Comparison of ENCODE assay signal across 8 mouse cellular contexts in the genomic region with DNA sequence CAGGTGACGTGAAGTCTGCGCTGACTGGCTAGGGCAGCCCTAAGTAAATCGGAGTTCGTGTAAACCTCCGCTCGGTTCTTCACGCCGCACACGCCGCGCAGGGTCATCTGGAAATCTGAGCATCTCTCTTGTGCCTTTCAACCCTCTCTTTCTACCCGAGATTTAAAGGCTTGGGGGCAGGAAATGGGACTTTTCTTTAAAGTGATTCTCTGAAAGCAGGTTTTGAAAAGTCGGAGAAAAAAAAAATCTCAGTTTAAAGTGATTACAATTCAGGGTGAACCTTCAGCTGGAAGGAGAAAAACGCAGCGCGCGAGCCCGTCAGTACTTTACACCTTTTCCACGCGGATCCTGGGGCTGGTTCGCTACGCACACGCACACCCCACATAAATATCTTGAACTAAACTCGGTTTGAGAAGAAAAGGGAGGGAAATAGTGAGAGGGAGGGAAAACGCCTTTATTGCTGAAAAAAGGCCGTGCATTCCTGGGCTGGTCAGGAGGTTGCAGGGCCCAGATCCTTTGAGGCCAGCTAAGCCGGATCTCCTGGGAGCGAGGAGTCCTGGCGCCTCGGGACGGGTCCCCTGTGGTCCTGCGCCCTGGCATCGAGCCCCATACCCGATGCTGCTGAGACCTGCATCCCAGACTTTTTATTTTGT. TPM values are rescaled to one million over a fixed set of nuclear protein-coding genes. Genes with fewer than 3 reads are reported as not detected.
DNase-seq lines count a peak whose midpoint lies in the region; ATAC-seq and TF ChIP-seq lines count a peak whose summit lies in the region.

No protein-coding gene starts in this region.

- under 1% methylated on average over 34 of the region's 34 CpGs for WGBS in lung, embryonic 14.5 days
- whole genome bisulfite sequencing in kidney, adult 2 months: under 1% methylated on average over 34 of the region's 34 CpGs
- WGBS in liver, embryonic 12.5 days (ENCODE audit: insufficient replicate concordance): 1% methylated on average over 34 of the region's 34 CpGs
- under 1% methylated on average over 34 of the region's 34 CpGs for WGBS in neural tube, embryonic 15.5 days

- peak overlapping the region; percentile 78 for H3K4me3 ChIP-seq in lung, embryonic 14.5 days (ENCODE audit: low read depth, low read length)
- H3K4me3 ChIP-seq in kidney, adult 2 months (ENCODE audit: insufficient read depth, low read depth, low read length): peak overlapping the region; percentile 74
- peak overlapping the region; percentile 57 for H3K4me3 ChIP-seq in liver, embryonic 12.5 days
- H3K4me3 ChIP-seq in neural tube, embryonic 15.5 days (replicated peaks): peak overlapping the region; percentile 86

- H3K4me1 ChIP-seq in lung, embryonic 14.5 days (ENCODE audit: insufficient read depth): no peaks in the 10 kb centered on the region
- no peaks in the 10 kb centered on the region for H3K4me1 ChIP-seq in kidney, adult 2 months (ENCODE audit: control insufficient read depth, insufficient read depth, low read length)
- peaks cover 16% of the 10 kb centered on the region; the same call in 1 of the 2 replicates for H3K4me1 ChIP-seq in liver, embryonic 12.5 days
- peaks cover 7% of the 10 kb centered on the region; the same call in 1 of the 2 replicates for H3K4me1 ChIP-seq in neural tube, embryonic 15.5 days

- intact Hi-C loops in gastrocnemius, postnatal 14 days (cut with DNase I; ENCODE audit: low total_unique reads): no loop called here

- TF ChIP-seq POLR2A in kidney, adult 2 months (IDR thresholded peaks at IDR 0.05; ENCODE audit: low read depth, low read length): no peak

- no peaks in the 10 kb centered on the region for H3K27me3 ChIP-seq in lung, embryonic 14.5 days (ENCODE audit: insufficient read depth, low read length)
- no peaks in the 10 kb centered on the region; the same call in 1 of the 2 replicates for H3K27me3 ChIP-seq in kidney, adult 2 months (replicated peaks; ENCODE audit: control insufficient read depth, insufficient read depth, low read length)
- peaks cover 66% of the 10 kb centered on the region for H3K27me3 ChIP-seq in liver, embryonic 12.5 days (replicated peaks)
- no peaks in the 10 kb centered on the region for H3K27me3 ChIP-seq in neural tube, embryonic 15.5 days (replicated peaks)

- H3K27ac ChIP-seq in lung, embryonic 14.5 days (ENCODE audit: low read depth): peak overlapping the region; percentile 61; the same call in 1 of the 2 replicates
- H3K27ac ChIP-seq in kidney, adult 2 months (ENCODE audit: insufficient read depth, low read depth, low read length): no peak overlapping the region
- no peak overlapping the region for H3K27ac ChIP-seq in liver, embryonic 12.5 days
- H3K27ac ChIP-seq in neural tube, embryonic 15.5 days (replicated peaks): peak overlapping the region; percentile 93

- peak; percentile 71 for DNase-seq in lung, embryonic 14.5 days
- DNase-seq in lung, postnatal 25 days (ENCODE audit: low spot score): no peak
- peak; percentile 58 to 67 for DNase-seq in cerebellum, postnatal 25 days
- peak; percentile 26 for DNase-seq in gastrocnemius, postnatal 14 days
- DNase-seq in kidney, adult 2 months: peak; percentile 3
- no peak for DNase-seq in T-cell, adult 2 months (ENCODE audit: low spot score)

- peak overlapping the region; percentile 55 for H3K9ac ChIP-seq in lung, embryonic 14.5 days
- H3K9ac ChIP-seq in liver, embryonic 12.5 days: no peak overlapping the region
- H3K9ac ChIP-seq in neural tube, embryonic 15.5 days (replicated peaks): peak overlapping the region; percentile 89

- no peak; the same call in 1 of the 2 replicates for ATAC-seq in lung, embryonic 14.5 days (ENCODE audit: insufficient read depth)
- ATAC-seq in liver, embryonic 12.5 days: no peak
- ATAC-seq in neural tube, embryonic 15.5 days (ENCODE audit: low FRiP score): no peak

- no peak for TF ChIP-seq CTCF in lung, embryonic 14.5 days (IDR thresholded peaks at IDR 0.05; ENCODE audit: low read depth)
- no peak for TF ChIP-seq CTCF in kidney, adult 2 months (conservative IDR thresholded peaks at IDR 0.05; ENCODE audit: insufficient read depth, insufficient read length, low read depth, low read length)

- H3K9me3 ChIP-seq in lung, embryonic 14.5 days (ENCODE audit: low read depth, low read length): no peaks in the 10 kb centered on the region
- no peaks in the 10 kb centered on the region for H3K9me3 ChIP-seq in liver, embryonic 12.5 days (replicated peaks)
- no peaks in the 10 kb centered on the region for H3K9me3 ChIP-seq in neural tube, embryonic 15.5 days (replicated peaks)

- H3K36me3 ChIP-seq in lung, embryonic 14.5 days (ENCODE audit: insufficient read depth): no peaks in the 10 kb centered on the region
- H3K36me3 ChIP-seq in kidney, adult 2 months (ENCODE audit: control insufficient read depth, insufficient read depth, low read length): no peaks in the 10 kb centered on the region
- H3K36me3 ChIP-seq in liver, embryonic 12.5 days: no peaks in the 10 kb centered on the region
- no peaks in the 10 kb centered on the region for H3K36me3 ChIP-seq in neural tube, embryonic 15.5 days

- H3K4me2 ChIP-seq in lung, embryonic 14.5 days: peak overlapping the region; percentile 99
- peak overlapping the region; percentile 69 for H3K4me2 ChIP-seq in liver, embryonic 12.5 days
- peak overlapping the region; percentile 99 for H3K4me2 ChIP-seq in neural tube, embryonic 15.5 days

RNA-seq across cellular contexts. Expression of a gene that starts 2.5 kb away (rescaled TPM):
- 14.8 and 15.5 TPM in 2 replicates for polyA plus RNA-seq in lung, embryonic 14.5 days (2014; fragmentation: Nextera tagmentation; extraction: Ambion mirVana)
- total RNA-seq in gastrocnemius, postnatal 14 days (2021): 1 to 10 TPM; 1.5 to 1.6 TPM
- 2.1 and 2.5 TPM in 2 replicates for polyA plus RNA-seq in kidney, adult 2 months (2012; rRNA removed)
- 4.4 and 5.1 TPM in 2 replicates for polyA plus RNA-seq in liver, embryonic 12.5 days (2016; fragmentation: Nextera tagmentation; extraction: Ambion mirVana)
- polyA plus RNA-seq in neural tube, embryonic 15.5 days (2015; fragmentation: Nextera tagmentation; extraction: Ambion mirVana): 44.4 and 46.0 TPM in 2 replicates

Comparison
In these comparisons a context has a peak if more than half of its experiments do, and no peak if none do; other contexts are left out.
1. DNase-seq: peak in lung, embryonic 14.5 days (single experiment), cerebellum, postnatal 25 days (2 of 2), gastrocnemius, postnatal 14 days (single experiment) and kidney, adult 2 months (single experiment); none in lung, postnatal 25 days (single experiment) and T-cell, adult 2 months (single experiment).
2. H3K27ac ChIP-seq: peak in lung, embryonic 14.5 days (single experiment) and neural tube, embryonic 15.5 days (single experiment); none in kidney, adult 2 months (single experiment) and liver, embryonic 12.5 days (single experiment).
3. Peak in every context shown above with its lines, with median percentiles within 50 percentile points of each other: H3K4me2 ChIP-seq and H3K4me3 ChIP-seq.